Comparison of ENCODE assay signal across 9 mouse cellular contexts in genomic region chr4:132072946-132073345, GRCm38 (mm10). TPM values are rescaled to one million over a fixed set of nuclear protein-coding genes. Genes with fewer than 3 reads are reported as not detected.
DNase-seq lines count a peak whose midpoint lies in the region; ATAC-seq lines count a peak whose summit lies in the region.
"Had no signal": no experiment of that assay in that cellular context is flagged by ENCODE, and none has a peak within 500 bp of the region (broad histone marks: within the 10 kb centered on the region; RNA-seq: fewer than 3 reads in every experiment).

No protein-coding gene starts in this region.

- peak overlapping the region; percentile 74 for H3K4me3 ChIP-seq in heart, embryonic 12.5 days
- H3K4me3 ChIP-seq in limb, embryonic 12.5 days (replicated peaks): peak overlapping the region; percentile 76

- H3K36me3 ChIP-seq in heart, embryonic 12.5 days: peaks cover 7% of the 10 kb centered on the region
- H3K36me3 ChIP-seq in limb, embryonic 12.5 days: no peaks in the 10 kb centered on the region

- peak overlapping the region; percentile 87; the same call in 1 of the 2 replicates for H3K27ac ChIP-seq in heart, embryonic 12.5 days (ENCODE audit: poor library complexity, severe bottlenecking)
- no peak overlapping the region for H3K27ac ChIP-seq in limb, embryonic 12.5 days

- WGBS in heart, embryonic 12.5 days: 73% methylated on average over 6 of the region's 6 CpGs
- 71% methylated on average over 6 of the region's 6 CpGs for WGBS in limb, embryonic 12.5 days

- no peaks in the 10 kb centered on the region for H3K9me3 ChIP-seq in heart, embryonic 12.5 days (replicated peaks)
- no peaks in the 10 kb centered on the region for H3K9me3 ChIP-seq in limb, embryonic 12.5 days

- peaks cover 67% of the 10 kb centered on the region for H3K4me1 ChIP-seq in heart, embryonic 12.5 days (replicated peaks)
- peaks cover 20% of the 10 kb centered on the region for H3K4me1 ChIP-seq in limb, embryonic 12.5 days (replicated peaks)

- H3K4me2 ChIP-seq in heart, embryonic 12.5 days: peak overlapping the region; percentile 91
- 0 out of 2 replicates have a peak overlapping the region, but pooled peaks have one; percentile 96 for H3K4me2 ChIP-seq in limb, embryonic 12.5 days

- ATAC-seq in heart, embryonic 12.5 days (ENCODE audit: insufficient number of reproducible peaks, low FRiP score): no peak
- ATAC-seq in limb, embryonic 12.5 days (ENCODE audit: insufficient number of reproducible peaks, insufficient read depth, low FRiP score, low TSS enrichment, low read depth): no peak
- no peak for ATAC-seq in megakaryocyte progenitor cell, adult 5-6 weeks (replicated peaks; ENCODE audit: poor library complexity)

- H3K9ac ChIP-seq in heart, embryonic 12.5 days: peak overlapping the region; percentile 82
- no peak overlapping the region for H3K9ac ChIP-seq in limb, embryonic 12.5 days (replicated peaks)

- H3K27me3 ChIP-seq in heart, embryonic 12.5 days (replicated peaks): no peaks in the 10 kb centered on the region
- peaks cover 21% of the 10 kb centered on the region for H3K27me3 ChIP-seq in limb, embryonic 12.5 days

- peak; percentile 67 to 71 for DNase-seq in heart, adult 18-20 months
- DNase-seq in heart, adult 8-10 months (ENCODE audit: low spot score): no peak
- peak; percentile 61 to 64 for DNase-seq in cerebellum, postnatal 25 days
- no peak for DNase-seq in lung, adult 18-20 months
- DNase-seq in urinary bladder, postnatal 14 days (ENCODE audit: low spot score): no peak

RNA-seq across cellular contexts. Expression of gene Gm10300, which starts 1.6 kb away (rescaled TPM):
- under 1 TPM in 1 of 2 experiments, not detected in 1; 0.13 TPM for total RNA-seq in heart, adult 18-20 months (2021)
- total RNA-seq in heart, adult 8-10 months (2022): under 1 TPM in 3 of 4 experiments, not detected in 1; 0.12 to 0.29 (median 0.13) TPM
- polyA plus RNA-seq in heart, embryonic 12.5 days (2016; fragmentation: Nextera tagmentation; extraction: Ambion mirVana): 0.15 and 0.28 TPM in 2 replicates
- polyA plus RNA-seq in limb, embryonic 12.5 days (2016; fragmentation: Nextera tagmentation; extraction: Ambion mirVana): 0.23 TPM in 1 of 2 replicates, not detected in the other
- 0.07 and 0.34 TPM in 2 replicates for total RNA-seq in megakaryocyte progenitor cell, adult 5-6 weeks (2015)
- total RNA-seq in megakaryocyte progenitor cell, adult 5-6 weeks (2017): 0.50 and 0.61 TPM in 2 replicates
- polyA plus RNA-seq: intestine, embryonic 14.5 days had no signal

RNA-seq across cellular contexts. Expression of gene Epb41, which starts 2.2 kb away (rescaled TPM):
- total RNA-seq in heart, adult 18-20 months (2021): 100 to 1,000 TPM; 110 to 142 TPM
- 100 to 1,000 TPM; 117 to 139 (median 131) TPM for total RNA-seq in heart, adult 8-10 months (2022)
- polyA plus RNA-seq in heart, embryonic 12.5 days (2016; fragmentation: Nextera tagmentation; extraction: Ambion mirVana): 97.6 and 102 TPM in 2 replicates
- polyA plus RNA-seq in limb, embryonic 12.5 days (2016; fragmentation: Nextera tagmentation; extraction: Ambion mirVana): 118 and 132 TPM in 2 replicates
- total RNA-seq in megakaryocyte progenitor cell, adult 5-6 weeks (2015): 42.5 and 53.5 TPM in 2 replicates
- total RNA-seq in megakaryocyte progenitor cell, adult 5-6 weeks (2017): 49.7 and 78.9 TPM in 2 replicates

Comparison
In these comparisons a context has a peak if more than half of its experiments do, and no peak if none do; other contexts are left out.
1. DNase-seq: peak in heart, adult 18-20 months (2 of 2) and cerebellum, postnatal 25 days (2 of 2); none in heart, adult 8-10 months (single experiment), lung, adult 18-20 months (0 of 2) and urinary bladder, postnatal 14 days (single experiment).